Mouse (Mus musculus) thymus, postnatal 25 days (tissue): ENCODE measurements around the gene Lct.
"Not testable (repeated sequence)": the region's sequence is repeated elsewhere in the genome, so short reads cannot be mapped to it uniquely, and the experiment has no call there.

Experiments used
- DNase-seq: peaks from one replicate; pipeline ENCODE4 v3.0.0; 2022

Gene Lct

DNA sequence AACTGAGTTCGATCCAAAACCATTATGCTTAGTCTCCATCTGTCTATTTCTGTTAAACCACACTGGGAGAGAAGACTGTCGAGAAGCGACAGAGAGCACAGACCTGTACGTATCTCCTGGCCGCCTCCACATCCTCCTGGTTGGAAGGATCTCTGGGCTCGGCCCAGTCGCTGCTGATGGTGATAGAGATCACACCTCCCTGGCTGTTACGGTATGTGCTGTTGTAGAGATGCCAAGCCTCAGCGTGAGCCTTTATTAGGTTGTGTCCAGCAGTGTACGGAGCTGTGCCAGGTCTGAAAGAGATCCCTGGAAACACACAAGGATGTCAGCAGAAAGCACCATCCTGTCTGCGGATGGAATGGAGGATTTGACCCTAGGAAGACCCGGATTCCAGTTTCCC, 34.6 kb downstream of the Lct start:
- no peak for DNase-seq

DNA sequence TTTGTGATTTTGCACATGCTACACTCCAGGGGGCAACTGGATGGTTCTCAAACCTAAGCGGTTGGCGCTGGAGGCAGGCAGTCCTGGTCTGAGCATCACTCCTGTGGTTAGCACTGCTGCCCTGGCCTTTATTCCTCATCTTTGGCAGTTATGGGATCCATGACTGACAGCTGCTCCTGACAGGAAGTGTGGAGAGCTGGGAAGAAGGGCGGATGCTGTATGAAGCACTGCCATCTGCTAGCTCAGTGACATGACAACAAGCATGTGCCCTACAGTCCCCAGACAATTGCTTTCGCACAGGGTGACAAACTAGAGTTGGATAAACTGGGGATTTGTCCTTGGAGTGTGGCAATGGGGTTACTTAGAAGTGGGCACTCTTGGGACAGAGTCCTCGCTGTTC, 37.8 kb downstream of the Lct start:
- no peak for DNase-seq

DNA sequence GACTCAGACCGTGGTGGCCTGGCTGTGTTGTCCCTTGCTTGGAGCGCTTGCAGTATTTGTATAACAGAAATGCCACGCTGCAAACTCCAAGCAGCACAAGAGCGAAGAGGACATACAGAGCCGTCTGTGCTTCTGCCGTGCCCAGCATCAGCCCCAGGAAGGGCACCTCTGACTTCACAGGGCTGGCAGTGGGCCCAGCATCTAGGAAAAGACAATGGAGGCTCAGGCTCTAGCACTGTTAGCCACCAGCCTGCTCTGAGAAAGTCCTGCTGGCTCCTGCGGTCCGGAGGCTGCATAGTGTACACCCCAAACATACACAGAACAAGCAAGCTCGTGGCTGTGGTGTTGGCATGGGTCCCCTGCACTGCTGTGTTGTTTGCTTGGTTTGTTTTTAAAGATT, 43.0 kb downstream of the Lct start:
- DNase-seq = no peak

DNA sequence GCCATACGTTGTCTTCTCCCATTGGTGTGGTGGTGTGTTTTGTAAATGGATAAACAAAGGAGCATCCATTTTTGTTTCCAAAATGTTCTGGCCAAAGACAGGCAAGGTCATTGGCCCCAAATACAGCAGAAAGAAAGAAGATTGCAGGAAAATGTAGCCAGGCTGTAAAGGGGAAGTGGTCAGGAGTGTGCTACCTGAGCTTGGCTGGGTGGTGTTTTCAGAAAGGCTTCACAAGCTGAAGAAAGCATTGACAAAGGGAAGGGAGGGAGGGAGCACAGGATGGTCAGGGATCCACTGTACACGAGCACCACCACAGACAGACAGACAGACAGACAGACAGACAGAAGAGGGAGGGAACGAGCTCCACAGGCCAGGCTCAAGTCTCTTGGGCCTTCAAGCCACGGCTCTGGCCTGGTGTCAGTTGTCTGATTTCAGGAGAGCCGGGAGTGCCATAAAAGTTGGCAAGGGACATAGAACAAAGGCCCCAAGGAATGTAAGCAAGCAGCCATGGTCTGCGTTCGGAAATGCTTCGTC, 43.9 kb downstream of the Lct start:
- no peak for DNase-seq

DNA sequence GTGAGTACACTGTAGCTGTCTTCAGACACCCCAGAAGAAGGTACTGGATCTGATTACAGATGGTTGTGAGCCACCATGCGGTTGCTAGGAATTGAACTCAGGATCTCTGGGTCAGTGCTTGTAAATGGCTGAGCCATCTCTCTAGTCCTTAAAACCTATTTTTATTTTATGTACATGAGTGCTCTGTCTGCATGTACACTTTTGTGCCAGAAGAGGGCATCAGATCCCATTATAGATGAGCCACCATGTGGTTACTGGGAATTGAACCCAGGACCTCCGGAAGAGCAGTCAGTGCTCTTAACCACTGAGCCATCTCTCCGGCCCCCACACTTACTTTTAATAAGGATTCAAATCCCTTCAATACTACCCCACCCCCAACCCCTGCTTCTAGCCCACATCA, 45.2 kb downstream of the Lct start:
- no peak for DNase-seq

DNA sequence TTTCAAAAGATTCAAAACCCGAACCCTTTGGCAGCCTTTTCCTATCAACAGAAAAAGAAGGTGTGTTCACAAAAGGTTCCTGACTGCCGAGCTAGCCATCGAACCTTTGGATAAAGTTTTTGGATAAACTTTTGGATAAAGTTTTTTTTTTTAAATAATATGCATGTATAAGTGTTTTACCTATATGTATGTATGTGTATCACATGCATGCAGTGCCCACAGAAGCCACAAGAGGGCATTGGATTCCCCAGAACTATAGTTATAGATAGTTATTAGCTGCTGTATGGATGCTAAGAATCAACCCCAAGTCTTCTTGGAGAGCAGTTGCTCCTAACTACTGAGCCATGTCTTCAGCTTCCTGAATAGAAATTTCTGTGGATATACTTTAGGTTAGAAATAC, 46.4 kb downstream of the Lct start:
- DNase-seq = peak; percentile 6

DNA sequence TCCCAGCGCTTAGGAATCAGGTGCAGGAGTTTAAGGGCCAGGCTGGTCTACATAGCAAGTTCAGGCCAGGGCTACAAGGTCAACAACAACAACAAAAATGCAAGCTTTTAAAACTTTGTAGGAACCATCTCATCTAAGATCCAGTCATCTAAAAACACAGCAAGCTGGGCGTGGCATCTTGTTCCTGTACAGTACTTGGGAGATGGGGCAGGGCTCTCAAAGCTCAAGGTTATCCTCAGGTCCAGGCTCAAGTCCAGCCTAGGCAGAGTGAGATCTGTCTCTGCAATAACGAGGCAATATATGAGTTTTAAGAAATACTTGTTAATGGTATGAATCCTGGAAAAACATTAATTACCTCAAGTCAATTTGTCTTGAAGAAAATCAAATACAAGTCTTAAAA, 49.6 kb downstream of the Lct start:
- DNase-seq = no peak

DNA sequence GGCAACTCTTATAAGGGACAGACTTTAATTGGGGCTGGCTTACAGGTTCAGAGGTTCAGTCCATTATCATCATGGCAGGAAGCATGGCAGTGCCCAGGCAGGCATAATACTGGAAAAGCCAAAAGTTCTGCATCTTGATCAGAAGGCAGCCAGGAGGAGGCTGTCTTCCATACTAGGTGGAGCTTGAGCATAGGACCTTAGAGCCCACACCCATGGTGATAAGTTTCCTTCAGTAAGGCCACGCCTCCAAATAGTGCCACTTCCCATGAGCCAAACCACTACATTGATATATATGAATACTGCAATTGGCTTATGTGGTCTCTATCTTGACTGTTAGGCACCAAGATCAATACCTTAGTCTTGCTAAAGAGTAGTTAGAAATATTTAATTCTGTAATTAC, 52.2 kb downstream of the Lct start:
- no peak for DNase-seq

DNA sequence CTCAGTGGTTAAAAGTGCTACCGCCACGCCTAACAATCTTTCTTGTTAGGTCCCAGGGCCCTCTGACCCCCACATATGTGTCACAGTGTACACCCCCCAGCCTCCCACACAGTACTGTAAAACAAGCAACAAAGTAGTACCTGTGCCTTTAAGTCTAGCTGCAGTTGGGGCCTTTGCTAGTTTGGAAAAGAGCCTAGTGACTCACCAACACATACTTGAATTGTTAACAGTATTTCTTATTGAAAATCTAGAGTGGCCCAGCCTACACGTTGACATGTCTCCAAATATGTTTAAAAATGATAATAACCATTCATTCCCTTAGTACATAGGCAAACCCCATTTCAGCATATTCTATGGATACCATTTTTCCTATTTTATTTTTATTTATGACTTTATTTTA, 57.4 kb downstream of the Lct start:
- DNase-seq = no peak

DNA sequence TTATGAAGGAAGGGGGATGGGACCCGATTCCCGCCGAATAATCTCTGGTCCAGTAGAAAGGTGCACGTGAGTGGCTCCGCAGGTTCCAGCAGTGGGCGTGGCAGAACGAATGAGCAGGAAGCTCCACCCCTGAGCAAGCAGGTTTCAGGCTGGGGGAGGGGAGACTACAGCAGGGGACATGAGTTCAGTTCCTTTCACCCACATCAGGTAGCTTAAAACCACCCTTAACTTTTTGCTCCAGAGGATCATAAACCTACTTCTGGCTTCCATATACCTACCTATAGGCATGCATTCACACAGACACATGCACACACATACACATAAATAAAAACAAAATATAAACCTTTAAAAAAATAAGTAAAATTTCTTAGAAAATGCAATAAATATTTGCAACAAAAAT, 61.1 kb downstream of the Lct start:
- not testable (repeated sequence) for DNase-seq

DNA sequence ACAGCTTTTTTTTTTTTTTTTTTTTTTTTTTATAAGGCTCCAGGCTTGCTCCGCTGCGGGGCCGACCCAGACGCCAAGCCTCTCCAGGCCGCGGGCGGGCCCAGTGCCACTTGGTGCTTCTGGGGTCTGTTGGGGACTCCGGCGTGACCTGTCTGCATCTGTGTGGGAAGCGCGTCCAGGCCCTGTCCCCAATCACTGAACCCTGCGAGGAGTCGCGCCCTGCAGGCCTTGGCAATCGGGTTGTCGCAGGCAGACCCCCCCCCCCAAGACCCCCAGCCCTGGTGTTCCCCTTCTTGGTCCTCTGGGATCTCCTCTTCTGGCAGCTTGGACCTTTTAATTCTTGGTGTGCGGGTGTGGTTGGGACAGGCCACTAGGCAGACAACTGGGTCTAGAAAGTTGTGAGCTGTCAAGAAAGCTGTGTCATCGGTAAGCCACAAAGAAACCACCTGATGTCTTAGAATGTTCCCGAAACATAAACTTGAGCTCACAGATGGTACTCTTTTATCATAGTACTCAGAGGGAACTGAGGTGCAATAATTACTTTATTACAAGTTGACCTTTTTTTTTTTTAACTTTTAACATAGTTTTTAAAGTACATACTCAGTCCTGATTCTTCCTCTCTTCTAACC, 83.3 kb downstream of the Lct start:
- DNase-seq = peak; percentile 49

DNA sequence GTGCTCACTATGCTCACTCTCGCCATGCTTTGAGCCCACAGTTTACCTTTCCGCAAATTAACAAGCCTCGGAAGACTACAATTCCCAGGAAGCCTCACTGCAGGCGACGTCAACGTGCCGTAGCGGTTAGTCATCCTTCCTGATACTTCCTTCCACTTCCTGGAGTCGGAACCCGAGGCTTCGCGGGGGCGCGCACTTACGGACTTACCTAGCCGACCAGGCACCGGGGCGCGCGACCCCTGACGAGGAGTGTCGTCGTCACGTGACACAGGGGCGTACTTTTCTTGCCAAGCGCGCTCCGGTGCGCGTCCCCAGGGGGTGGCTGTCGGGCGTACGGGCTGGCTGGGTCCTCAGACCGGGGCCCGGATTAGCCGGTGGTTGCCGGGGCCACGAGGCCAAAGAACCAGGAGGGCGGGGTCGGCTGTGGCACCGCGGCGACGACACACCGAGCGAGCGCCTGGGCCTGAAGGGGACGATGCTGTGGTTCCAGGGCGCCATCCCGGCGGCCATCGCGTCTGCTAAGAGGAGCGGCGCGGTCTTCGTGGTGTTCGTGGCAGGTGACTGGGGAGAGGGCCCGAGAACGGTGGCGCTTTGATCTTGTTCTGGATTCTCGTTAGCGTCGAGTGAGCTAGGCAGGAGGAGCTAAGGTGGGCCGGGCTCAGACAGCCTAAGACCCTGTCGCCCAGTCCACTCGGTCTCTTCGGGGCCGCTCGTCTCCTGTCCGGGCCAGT, 84.0 kb downstream of the Lct start:
- DNase-seq = peak; percentile 98

DNA sequence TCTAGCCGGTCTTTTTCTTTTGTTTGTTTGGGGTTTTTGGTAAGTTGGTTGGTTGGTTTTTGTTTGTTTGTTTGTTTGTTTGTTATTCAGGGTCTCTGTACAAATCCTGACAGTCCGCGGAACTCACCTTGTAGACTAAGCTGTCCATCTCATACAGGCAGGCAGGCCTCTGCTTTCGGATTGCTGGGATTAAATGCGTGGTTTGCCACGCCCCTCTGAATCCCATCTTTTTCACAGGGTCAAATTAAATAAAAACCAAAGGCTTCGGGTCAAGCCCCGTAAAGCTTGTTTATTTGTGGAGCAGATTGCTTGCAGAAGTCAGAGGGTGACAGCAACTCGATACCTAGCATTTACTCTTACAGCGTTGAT, 84.5 kb downstream of the Lct start, which contains the start of gene Ubxn4:
TSS of gene Ubxn4 (plus strand) at position 338 of the 369 bp plus-strand sequence.
- no peak for DNase-seq

DNA sequence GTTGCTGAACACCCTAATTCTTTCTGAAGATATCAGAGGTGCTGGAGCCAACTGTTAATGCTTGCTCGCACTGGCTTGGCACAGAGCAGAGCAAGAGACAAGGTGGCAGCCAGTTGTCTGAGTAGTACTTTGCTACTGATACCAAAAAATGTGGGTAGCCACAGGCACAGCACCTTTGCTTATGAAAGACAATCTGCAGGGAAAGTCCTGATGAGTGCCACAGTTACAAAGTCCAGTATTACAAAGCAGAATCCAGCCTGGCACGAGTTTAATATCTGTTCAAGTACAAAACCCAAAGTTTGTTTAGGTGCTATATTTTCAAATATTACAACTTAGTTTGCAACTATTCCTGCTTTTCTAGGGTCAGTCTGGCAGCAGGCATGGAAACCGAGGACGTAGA, 92.9 kb downstream of the Lct start:
- DNase-seq = no peak
